Mouse (Mus musculus) midbrain, embryonic 13.5 days (tissue): ENCODE measurements around the gene Arhgap8. TPM values are rescaled to one million over a fixed set of nuclear protein-coding genes. Genes with fewer than 3 reads are reported as not detected.
A peak's percentile ranks its signal among the peaks of the same experiment; 100 is the strongest.
"Not testable (repeated sequence)": the region's sequence is repeated elsewhere in the genome, so short reads cannot be mapped to it uniquely, and the experiment has no call there.

ENCODE experiments used
- ATAC-seq: fragments of 200-750 bp; cut with Nextera tagmentation; 2 replicates; pipeline ENCODE4 v1.8.0; 2017; ENCODE audit warnings: mild to moderate bottlenecking, moderate TSS enrichment, moderate library complexity
- H3K27ac ChIP-seq: fragments of 300-500 bp; sonication (generic); 2 replicates; pipeline ENCODE4 v1.5.1; 2015; ENCODE audit warnings: inconsistent platforms, mild to moderate bottlenecking, moderate library complexity
- H3K27me3 ChIP-seq: fragments of 300-500 bp; sonication (generic); 2 replicates; pipeline ENCODE4 v1.6.1; 2015; ENCODE audit warnings: mild to moderate bottlenecking, inconsistent platforms
- H3K36me3 ChIP-seq: fragments of 300-500 bp; sonication (generic); 2 replicates; pipeline ENCODE4 v1.6.1; 2015; ENCODE audit warnings: mild to moderate bottlenecking, inconsistent platforms
- H3K4me1 ChIP-seq: fragments of 300-500 bp; sonication (generic); replicated peaks from 2 replicates; pipeline ENCODE4 v1.6.1; 2015; ENCODE audit warnings: inconsistent platforms
- H3K4me2 ChIP-seq: fragments of 300-500 bp; sonication (generic); replicated peaks from 2 replicates; pipeline ENCODE4 v1.6.1; 2015; ENCODE audit warnings: moderate library complexity, mild to moderate bottlenecking, inconsistent platforms
- H3K4me3 ChIP-seq: fragments of 300-500 bp; sonication (generic); replicated peaks from 2 replicates; pipeline ENCODE4 v1.5.1; 2015; ENCODE audit warnings: mild to moderate bottlenecking, inconsistent platforms
- H3K9ac ChIP-seq: fragments of 300-500 bp; sonication (generic); replicated peaks from 2 replicates; pipeline ENCODE4 v1.6.1; 2015; ENCODE audit warnings: mild to moderate bottlenecking, inconsistent platforms
- H3K9me3 ChIP-seq: fragments of 300-500 bp; sonication (generic); 2 replicates; pipeline ENCODE4 v1.6.1; 2016; ENCODE audit warnings: mild to moderate bottlenecking, inconsistent platforms
- WGBS: fragments of 180-500 bp; shearing (Covaris S2); methylation state at CpG from one replicate; pipeline ENCODE4 v1.1.7; 2015; 5-methylcytosine and 5-hydroxymethylcytosine counted together
- polyA plus RNA-seq: library from polyadenylated mRNA; unstranded; fragments of >200 nt; fragmentation: Nextera tagmentation; extraction: Ambion mirVana; gene quantifications from 2 replicates; pipeline ENCODE4 v1.2.1, GENCODE M21; 2015

Gene Arhgap8
- polyA plus RNA-seq, 1 experiment from 2014 or later, result 0.61 TPM

- Histone ChIP-seq H3K27ac (no peak overlapping the region), H3K4me3 (no peak overlapping the region), H3K36me3 (no peaks in the 10 kb centered on the region), H3K27me3 (peaks cover 43% of the 10 kb centered on the region), H3K9ac (no peak overlapping the region), H3K4me1 (peaks cover 22% of the 10 kb centered on the region), H3K4me2 (no peak overlapping the region), H3K9me3 (no peaks in the 10 kb centered on the region)
- ATAC-seq, result no peak
- 74% methylated on average over 3 of the region's 3 CpGs for WGBS
These were observed 1.1 kb upstream of the Arhgap8 start for GRCm38 (mm10) chr15:84718785-84719184.

GRCm38 (mm10) chr15:84720291-84721204 is 696 bp downstream of the Arhgap8 start:
- Histone ChIP-seq H3K27ac (no peak overlapping the region), H3K4me3 (peak overlapping the region; percentile 13), H3K9ac (no peak overlapping the region), H3K27me3 (peaks cover 41% of the 10 kb centered on the region), H3K4me2 (peak overlapping the region; percentile 34), H3K9me3 (no peaks in the 10 kb centered on the region), H3K4me1 (peaks cover 14% of the 10 kb centered on the region), H3K36me3 (no peaks in the 10 kb centered on the region)
- 5% methylated on average over 33 of the region's 33 CpGs for WGBS
- no peak for ATAC-seq

GRCm38 (mm10) chr15:84723656-84724055 is 3.8 kb downstream of the Arhgap8 start:
- ATAC-seq, result not testable (repeated sequence)

GRCm38 (mm10) chr15:84724199-84724598 is 4.3 kb downstream of the Arhgap8 start:
- Histone ChIP-seq H3K4me1 (peaks cover 22% of the 10 kb centered on the region), H3K4me3 (no peak overlapping the region), H3K9ac (no peak overlapping the region), H3K27me3 (peaks cover 28% of the 10 kb centered on the region), H3K27ac (no peak overlapping the region), H3K4me2 (no peak overlapping the region), H3K9me3 (no peaks in the 10 kb centered on the region), H3K36me3 (no peaks in the 10 kb centered on the region)
- WGBS, result 70% methylated on average over 4 of the region's 4 CpGs
- ATAC-seq, result no peak

More at GRCm38 (mm10) chr15:84723656-84724055, 3.8 kb downstream of the Arhgap8 start:
- WGBS, result 93% methylated on average over 1 of the region's 1 CpGs
- not testable (repeated sequence) for H3K27ac ChIP-seq, H3K4me3 ChIP-seq, H3K9ac ChIP-seq, H3K4me2 ChIP-seq, H3K9me3 ChIP-seq, H3K36me3 ChIP-seq
- Histone ChIP-seq H3K27me3 (peaks cover 34% of the 10 kb centered on the region), H3K4me1 (peaks cover 22% of the 10 kb centered on the region)

GRCm38 (mm10) chr15:84729685-84730084 is 9.8 kb downstream of the Arhgap8 start:
- no peak for ATAC-seq
- 76% methylated on average over 6 of the region's 6 CpGs for WGBS

GRCm38 (mm10) chr15:84730893-84731292 is 11.0 kb downstream of the Arhgap8 start:
- no peak overlapping the region for H3K9ac ChIP-seq
- no peak for ATAC-seq
- H3K9me3 ChIP-seq, result no peaks in the 10 kb centered on the region
- H3K4me1 ChIP-seq, result peaks cover 10% of the 10 kb centered on the region
- no peaks in the 10 kb centered on the region for H3K36me3 ChIP-seq
- no peak overlapping the region for H3K27ac ChIP-seq
- WGBS, result 71% methylated on average over 1 of the region's 1 CpGs
- no peak overlapping the region for H3K4me2 ChIP-seq
- H3K27me3 ChIP-seq, result no peaks in the 10 kb centered on the region
- no peak overlapping the region for H3K4me3 ChIP-seq

More at GRCm38 (mm10) chr15:84729685-84730084, 9.8 kb downstream of the Arhgap8 start:
- Histone ChIP-seq H3K36me3 (no peaks in the 10 kb centered on the region), H3K4me3 (no peak overlapping the region), H3K4me1 (peaks cover 10% of the 10 kb centered on the region), H3K4me2 (no peak overlapping the region), H3K27me3 (no peaks in the 10 kb centered on the region), H3K9ac (no peak overlapping the region), H3K9me3 (no peaks in the 10 kb centered on the region), H3K27ac (no peak overlapping the region)

GRCm38 (mm10) chr15:84731676-84732424 is 12.0 kb downstream of the Arhgap8 start:
- Histone ChIP-seq H3K4me3 (no peak overlapping the region), H3K4me1 (peaks cover 13% of the 10 kb centered on the region), H3K4me2 (no peak overlapping the region), H3K27me3 (no peaks in the 10 kb centered on the region), H3K27ac (no peak overlapping the region), H3K9ac (no peak overlapping the region), H3K36me3 (no peaks in the 10 kb centered on the region), H3K9me3 (no peaks in the 10 kb centered on the region)
- no peak for ATAC-seq
- 70% methylated on average over 18 of the region's 18 CpGs for WGBS

GRCm38 (mm10) chr15:84732425-84732749 is 12.5 kb downstream of the Arhgap8 start:
- Histone ChIP-seq H3K4me3 (no peak overlapping the region), H3K27ac (no peak overlapping the region), H3K4me2 (no peak overlapping the region), H3K4me1 (peaks cover 16% of the 10 kb centered on the region), H3K9me3 (no peaks in the 10 kb centered on the region), H3K9ac (no peak overlapping the region), H3K27me3 (no peaks in the 10 kb centered on the region), H3K36me3 (no peaks in the 10 kb centered on the region)
- no peak for ATAC-seq
- WGBS, result 59% methylated on average over 4 of the region's 4 CpGs

- peaks cover 8% of the 10 kb centered on the region; the same call in 1 of the 2 replicates for H3K4me1 ChIP-seq
These were observed 16.6 kb downstream of the Arhgap8 start for GRCm38 (mm10) chr15:84736346-84736993.

GRCm38 (mm10) chr15:84736994-84737346 is 17.1 kb downstream of the Arhgap8 start:
- Histone ChIP-seq H3K27me3 (no peaks in the 10 kb centered on the region), H3K27ac (no peak overlapping the region), H3K9me3 (no peaks in the 10 kb centered on the region; the same call in 1 of the 2 replicates), H3K4me2 (no peak overlapping the region), H3K9ac (no peak overlapping the region), H3K36me3 (no peaks in the 10 kb centered on the region), H3K4me1 (peaks cover 8% of the 10 kb centered on the region; the same call in 1 of the 2 replicates), H3K4me3 (no peak overlapping the region)
- ATAC-seq, result no peak
- 39% methylated on average over 2 of the region's 4 CpGs for WGBS

More at GRCm38 (mm10) chr15:84736346-84736993, 16.6 kb downstream of the Arhgap8 start:
- WGBS, result 68% methylated on average over 11 of the region's 11 CpGs
- H3K4me2 ChIP-seq, result no peak overlapping the region
- no peak overlapping the region for H3K4me3 ChIP-seq
- peak; percentile 60; the same call in 1 of the 2 replicates for ATAC-seq
- H3K36me3 ChIP-seq, result no peaks in the 10 kb centered on the region
- no peaks in the 10 kb centered on the region; the same call in 1 of the 2 replicates for H3K9me3 ChIP-seq
- no peaks in the 10 kb centered on the region for H3K27me3 ChIP-seq
- H3K9ac ChIP-seq, result no peak overlapping the region
- no peak overlapping the region for H3K27ac ChIP-seq

GRCm38 (mm10) chr15:84738246-84738645 is 18.4 kb downstream of the Arhgap8 start:
- H3K27ac ChIP-seq, result no peak overlapping the region
- ATAC-seq, result no peak
- WGBS, result 89% methylated on average over 7 of the region's 7 CpGs

More at GRCm38 (mm10) chr15:84738246-84738645, 18.4 kb downstream of the Arhgap8 start:
- Histone ChIP-seq H3K9me3 (no peaks in the 10 kb centered on the region; the same call in 1 of the 2 replicates), H3K9ac (no peak overlapping the region), H3K4me3 (no peak overlapping the region), H3K36me3 (no peaks in the 10 kb centered on the region), H3K27me3 (no peaks in the 10 kb centered on the region), H3K4me2 (no peak overlapping the region), H3K4me1 (peaks cover 6% of the 10 kb centered on the region; the same call in 1 of the 2 replicates)
